Mouse (Mus musculus) monocyte, adult 2 months (primary cell): ENCODE results near the gene Slc38a10.

Experiments
- DNase-seq, 2 experiments: peaks; one replicate each; pipeline ENCODE4 v3.0.0; 2022; ENCODE audit warnings: low spot score in 2 of 2, low read depth in 1 of 2

The Slc38a10 gene

GRCm38 (mm10) chr11:120063326-120063725, 87.8 kb downstream of the Slc38a10 start:
- DNase-seq = no peak

GRCm38 (mm10) chr11:120060634-120061033, 90.5 kb downstream of the Slc38a10 start:
- DNase-seq = no peak

- DNase-seq = no peak
Measured at GRCm38 (mm10) chr11:120055953-120056732, 95.0 kb downstream of the Slc38a10 start.
